Comparison of ENCODE assay signal across 12 mouse cellular contexts in genomic region chr2:38023054-38023740, GRCm38 (mm10).
DNase-seq lines count a peak whose midpoint lies in the region; ATAC-seq lines count a peak whose summit lies in the region.
"Had no signal": no experiment of that assay in that cellular context is flagged by ENCODE, and none has a peak within 500 bp of the region (broad histone marks: within the 10 kb centered on the region; RNA-seq: fewer than 3 reads in every experiment).

No protein-coding gene starts in this region.

- no peaks in the 10 kb centered on the region for H3K4me1 ChIP-seq in kidney, embryonic 15.5 days
- H3K4me1 ChIP-seq in heart, embryonic 11.5 days (ENCODE audit: control insufficient read depth, insufficient read depth, low read length) = no peaks in the 10 kb centered on the region
- H3K4me1 ChIP-seq: intestine, embryonic 15.5 days; limb, embryonic 15.5 days had no signal

- H3K4me3 ChIP-seq in kidney, embryonic 15.5 days (replicated peaks) = no peak overlapping the region
- H3K4me3 ChIP-seq in heart, embryonic 11.5 days (ENCODE audit: low read depth, low read length) = no peak overlapping the region
- H3K4me3 ChIP-seq: heart, adult 2 months; intestine, embryonic 15.5 days; limb, embryonic 15.5 days; midbrain, embryonic 10.5 days had no signal

- no peaks in the 10 kb centered on the region for H3K27me3 ChIP-seq in kidney, embryonic 15.5 days
- H3K27me3 ChIP-seq in heart, embryonic 11.5 days (ENCODE audit: control insufficient read depth, insufficient read depth, low read length) = no peaks in the 10 kb centered on the region
- H3K27me3 ChIP-seq: intestine, embryonic 15.5 days; limb, embryonic 15.5 days had no signal

- ATAC-seq in kidney, embryonic 15.5 days (replicated peaks; ENCODE audit: low FRiP score) = no peak
- ATAC-seq in heart, embryonic 11.5 days (replicated peaks; ENCODE audit: insufficient number of reproducible peaks, low FRiP score, low TSS enrichment) = no peak
- ATAC-seq: intestine, embryonic 15.5 days had no signal

- no peaks in the 10 kb centered on the region for H3K9me3 ChIP-seq in kidney, embryonic 15.5 days (replicated peaks)
- H3K9me3 ChIP-seq in heart, embryonic 11.5 days (replicated peaks; ENCODE audit: control insufficient read depth, low read length) = no peaks in the 10 kb centered on the region
- H3K9me3 ChIP-seq: intestine, embryonic 15.5 days; limb, embryonic 15.5 days; midbrain, embryonic 10.5 days had no signal

- H3K4me2 ChIP-seq in kidney, embryonic 15.5 days = no peak overlapping the region
- H3K4me2 ChIP-seq in heart, embryonic 11.5 days = no peak overlapping the region
- H3K4me2 ChIP-seq: intestine, embryonic 15.5 days; limb, embryonic 15.5 days had no signal

- H3K36me3 ChIP-seq in kidney, embryonic 15.5 days = no peaks in the 10 kb centered on the region
- no peaks in the 10 kb centered on the region for H3K36me3 ChIP-seq in heart, embryonic 11.5 days (ENCODE audit: control insufficient read depth, insufficient read depth, low read length)
- H3K36me3 ChIP-seq: intestine, embryonic 15.5 days; limb, embryonic 15.5 days; midbrain, embryonic 10.5 days had no signal

- 66% methylated on average over 9 of the region's 9 CpGs for WGBS in kidney, embryonic 15.5 days
- WGBS in heart, embryonic 11.5 days (ENCODE audit: insufficient replicate concordance) = 72% methylated on average over 9 of the region's 9 CpGs

- H3K9ac ChIP-seq in kidney, embryonic 15.5 days = no peak overlapping the region
- no peak overlapping the region for H3K9ac ChIP-seq in heart, embryonic 11.5 days (ENCODE audit: low read depth, low read length)
- H3K9ac ChIP-seq: intestine, embryonic 15.5 days; limb, embryonic 15.5 days had no signal

- intact Hi-C loops in left cerebral cortex, postnatal 25 days (cut with DNase I) = loop anchor here (2.0 kb wide), 1 partner anchor 58 kb away; no protein-coding TSS in a partner anchor

- peak; percentile 23 to 41 for DNase-seq in kidney, postnatal 36 days
- peak; percentile 66 for DNase-seq in brain, embryonic 18.5 days (ENCODE audit: low read depth, low spot score)
- peak; percentile 86 for DNase-seq in cerebellum, adult 9-10 months
- peak; percentile 36 to 86 for DNase-seq in left cerebral cortex, postnatal 25 days (ENCODE audit: low spot score in 2 of 2)
- DNase-seq in urinary bladder, postnatal 10 days (ENCODE audit: low spot score) = no peak
- DNase-seq: heart, adult 2 months; heart, postnatal 4 days had no signal

- H3K27ac ChIP-seq in kidney, embryonic 15.5 days = no peak overlapping the region
- no peak overlapping the region for H3K27ac ChIP-seq in heart, embryonic 11.5 days (ENCODE audit: low read depth, low read length)
- H3K27ac ChIP-seq: heart, adult 2 months; intestine, embryonic 15.5 days; limb, embryonic 15.5 days; midbrain, embryonic 10.5 days had no signal
